Mouse (Mus musculus): Measurements from ENCODE around the gene Plekhh3. TPM values are rescaled to one million over a fixed set of nuclear protein-coding genes. Genes with fewer than 3 reads are reported as not detected.
"Not testable (repeated sequence)": the region's sequence is repeated elsewhere in the genome, so short reads cannot be mapped to it uniquely, and the experiment has no call there.

Plekhh3 gene
- total RNA-seq, 1 experiment from 2014 or later, result 36.4 TPM

GRCm38 (mm10) chr11:101149178-101150105, 21.7 kb downstream of the Plekhh3 start:
- DNase-seq, result peak; percentile 38

GRCm38 (mm10) chr11:101148751-101149150, 22.4 kb downstream of the Plekhh3 start:
- DNase-seq, result no peak

DNA sequence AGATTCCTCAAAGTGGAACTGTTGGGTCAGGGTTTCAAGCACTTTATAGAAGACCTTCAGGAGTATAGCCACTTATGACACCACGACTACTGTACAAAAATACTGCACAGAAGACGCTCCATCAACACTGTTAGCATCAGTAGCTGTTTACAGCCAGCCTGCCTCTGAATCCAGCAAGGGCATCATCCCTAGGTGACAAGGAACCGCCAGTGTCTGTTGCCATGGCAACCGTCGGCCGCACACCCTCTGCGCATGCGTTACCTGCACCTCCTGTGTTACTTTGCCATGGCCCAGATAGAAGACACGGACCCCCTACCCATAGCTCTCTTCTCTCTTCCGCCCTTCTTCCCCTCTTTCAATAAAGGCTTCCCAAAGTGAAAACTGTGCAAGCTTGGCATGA, 24.8 kb downstream of the Plekhh3 start:
- no peak for DNase-seq

GRCm38 (mm10) chr11:101143338-101144225, 27.6 kb downstream of the Plekhh3 start:
- DNase-seq, result no peak

- no peak for DNase-seq
Measured at GRCm38 (mm10) chr11:101142215-101142967, 28.8 kb downstream of the Plekhh3 start.

- DNase-seq, result no peak
Measured at GRCm38 (mm10) chr11:101141088-101141487, 30.1 kb downstream of the Plekhh3 start.

GRCm38 (mm10) chr11:101140164-101140819, 30.9 kb downstream of the Plekhh3 start:
- no peak for DNase-seq

- DNase-seq, result peak; percentile 42
Measured at GRCm38 (mm10) chr11:101138536-101139181, 32.5 kb downstream of the Plekhh3 start.

- no peak for DNase-seq
Measured at GRCm38 (mm10) chr11:101137000-101137399, 34.2 kb downstream of the Plekhh3 start.

GRCm38 (mm10) chr11:101134217-101134865, 36.8 kb downstream of the Plekhh3 start:
- DNase-seq, result peak; percentile 62

- no peak for DNase-seq
Measured at GRCm38 (mm10) chr11:101133037-101133436, 38.1 kb downstream of the Plekhh3 start.

- no peak for DNase-seq
Measured at GRCm38 (mm10) chr11:101131701-101132100, 39.5 kb downstream of the Plekhh3 start.

GRCm38 (mm10) chr11:101131187-101131586, 40.0 kb downstream of the Plekhh3 start:
- no peak for DNase-seq

DNA sequence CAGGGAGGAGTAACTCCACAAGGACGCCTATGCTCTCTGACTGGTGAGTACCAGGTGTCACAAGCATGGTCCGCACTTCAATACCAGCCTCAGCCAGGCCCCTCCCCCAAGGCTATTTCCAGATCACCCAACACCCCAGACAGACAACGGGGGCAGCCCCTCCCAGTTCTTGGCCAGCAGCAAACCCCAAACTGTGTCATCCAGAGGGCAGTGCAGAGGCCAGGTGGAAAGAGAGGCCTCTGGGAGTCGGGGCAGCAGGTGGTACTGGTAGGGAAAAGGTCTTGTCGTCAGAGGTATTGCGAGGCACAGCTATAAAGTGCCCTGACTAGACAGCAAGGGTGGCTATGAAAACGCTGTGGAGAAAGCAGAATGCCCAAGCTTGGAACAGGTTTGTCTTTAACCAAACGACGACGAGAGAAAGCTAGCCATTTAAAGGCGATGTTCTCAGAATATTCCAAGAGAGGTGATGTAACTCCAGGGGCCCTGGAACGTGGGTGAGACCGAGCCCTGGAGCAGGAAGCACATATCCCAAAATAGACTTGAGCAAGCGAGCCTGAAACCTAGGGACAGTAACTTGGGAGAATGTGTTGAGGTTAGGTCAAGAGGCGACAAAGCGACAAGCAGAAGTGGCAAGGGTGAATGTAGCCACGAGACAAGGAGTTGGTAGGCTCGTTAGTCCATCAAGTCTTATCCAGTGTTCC, 40.9 kb downstream of the Plekhh3 start:
- DNase-seq, result no peak

- peak; percentile 43 for DNase-seq
Measured at GRCm38 (mm10) chr11:101128996-101129577, 42.1 kb downstream of the Plekhh3 start.

DNA sequence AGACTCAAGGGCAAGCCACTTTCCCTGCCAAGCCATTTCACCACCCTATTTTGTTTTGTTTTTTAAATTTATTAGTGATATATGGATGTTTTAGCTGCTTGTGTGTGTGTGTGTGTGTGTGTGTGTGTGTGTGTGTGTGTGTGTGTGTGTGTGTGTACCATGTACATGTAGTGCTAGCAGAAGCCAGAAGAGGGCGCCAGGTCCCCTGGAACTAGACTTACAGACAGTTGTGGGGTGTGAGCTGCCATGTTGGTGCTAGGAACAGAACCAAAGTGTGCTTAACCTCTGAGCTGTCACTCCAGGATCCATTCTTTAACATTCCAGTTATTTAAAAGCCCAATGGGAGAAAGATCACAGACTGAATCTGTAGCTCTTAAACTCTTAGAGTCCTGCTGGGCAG, 44.1 kb downstream of the Plekhh3 start:
- no peak for DNase-seq

- DNase-seq, result not testable (repeated sequence)
Measured at GRCm38 (mm10) chr11:101125008-101125407, 46.1 kb downstream of the Plekhh3 start.

DNA sequence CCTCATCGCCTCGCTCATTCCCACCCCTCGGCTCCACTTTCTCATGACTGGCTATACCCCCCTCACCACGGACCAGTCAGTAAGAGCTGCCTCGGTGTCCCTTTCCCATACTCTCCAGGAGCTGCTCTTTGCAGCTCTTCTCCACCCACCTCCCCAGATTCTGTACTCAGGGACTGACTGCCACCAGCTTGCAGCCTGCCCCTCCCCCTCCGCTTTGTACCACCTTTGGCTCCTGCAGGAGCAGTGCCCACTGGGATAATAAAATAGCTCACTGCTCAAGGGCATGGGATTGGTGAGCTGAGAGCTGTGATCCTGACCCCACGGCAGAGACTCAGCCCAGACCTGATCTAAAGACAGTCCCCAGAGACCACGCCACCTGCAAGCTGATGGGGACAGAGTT, 46.7 kb downstream of the Plekhh3 start:
- not testable (repeated sequence) for DNase-seq

DNA sequence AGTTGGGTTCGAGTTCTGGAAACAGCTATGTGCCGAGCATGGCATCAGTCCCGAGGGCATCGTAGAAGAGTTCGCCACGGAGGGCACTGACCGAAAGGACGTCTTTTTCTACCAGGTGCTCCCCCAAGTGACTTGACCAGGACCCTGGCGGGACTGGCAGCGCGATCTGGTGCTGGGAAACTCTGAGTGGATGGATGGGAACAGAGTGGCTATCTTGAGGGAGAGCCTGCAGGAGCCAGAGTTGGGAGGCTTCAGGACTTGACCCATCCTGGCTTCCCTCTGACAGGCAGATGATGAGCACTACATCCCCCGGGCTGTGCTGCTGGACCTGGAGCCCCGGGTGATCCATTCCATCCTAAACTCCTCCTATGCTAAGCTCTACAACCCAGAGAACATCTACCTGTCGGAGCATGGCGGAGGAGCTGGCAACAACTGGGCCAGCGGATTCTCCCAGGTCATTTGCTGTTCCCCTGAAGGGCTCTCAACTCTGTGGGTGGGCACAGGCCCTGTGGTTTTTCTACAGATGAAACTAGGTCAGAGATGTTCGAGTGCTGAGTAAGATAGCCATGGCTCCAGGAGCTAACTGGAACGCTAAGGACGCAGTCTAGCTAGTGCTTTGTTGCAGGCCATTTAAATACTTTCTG, 50.5 kb downstream of the Plekhh3 start:
- DNase-seq, result no peak
